Mouse (Mus musculus) liver, postnatal 0 days (tissue): ENCODE data around the gene Sox6. TPM values are rescaled to one million over a fixed set of nuclear protein-coding genes. Genes with fewer than 3 reads are reported as not detected.

Source experiments
- ATAC-seq: fragments of 200-750 bp; cut with Nextera tagmentation; 2 replicates; pipeline ENCODE4 v1.8.0; 2017; ENCODE audit warnings: mild to moderate bottlenecking, moderate library complexity
- DNase-seq: peaks from one replicate; pipeline ENCODE4 v3.0.0-alpha.2; 2016
- H3K27ac ChIP-seq: fragments of 300-500 bp; sonication (generic); 2 replicates; pipeline ENCODE4 v1.5.1; 2014; ENCODE audit warnings: antibody characterized with exemption, moderate library complexity, mild to moderate bottlenecking, low read depth
- H3K27me3 ChIP-seq: fragments of 300-500 bp; sonication (generic); 2 replicates; pipeline ENCODE4 v1.6.1; 2014; ENCODE audit warnings: low read length, control low read depth, mixed read lengths; ENCODE audit not compliant: insufficient read depth
- H3K36me3 ChIP-seq: fragments of 300-500 bp; sonication (generic); replicated peaks from 2 replicates; pipeline ENCODE4 v1.6.1; 2014; ENCODE audit warnings: mild to moderate bottlenecking, control low read depth, low read length, moderate library complexity, mixed read lengths; ENCODE audit not compliant: insufficient read depth
- H3K4me1 ChIP-seq: fragments of 300-500 bp; sonication (generic); 2 replicates; pipeline ENCODE4 v1.6.1; 2014; ENCODE audit warnings: antibody characterized with exemption, mild to moderate bottlenecking, control low read depth; ENCODE audit not compliant: insufficient read depth
- H3K4me2 ChIP-seq: fragments of 300-500 bp; sonication (generic); 2 replicates; pipeline ENCODE4 v1.6.1; 2014; ENCODE audit warnings: low read depth, mild to moderate bottlenecking, low read length, moderate library complexity, mixed read lengths
- H3K4me3 ChIP-seq: fragments of 300-500 bp; sonication (generic); 2 replicates; pipeline ENCODE4 v1.5.1; 2014; ENCODE audit warnings: low read depth, low read length
- H3K9ac ChIP-seq: fragments of 300-500 bp; sonication (generic); replicated peaks from 2 replicates; pipeline ENCODE4 v1.6.1; 2014; ENCODE audit warnings: mild to moderate bottlenecking, moderate library complexity
- H3K9me3 ChIP-seq: fragments of 300-500 bp; sonication (generic); 2 replicates; pipeline ENCODE4 v1.6.1; 2016; ENCODE audit warnings: mild to moderate bottlenecking, control low read depth, low read length, mixed read lengths
- CTCF ChIP-seq: sonication (generic); IDR thresholded peaks from 2 replicates; pipeline ENCODE4 v1.5.1; 2016; ENCODE audit warnings: antibody characterized with exemption, low read depth
- EP300 ChIP-seq: IDR thresholded peaks from 2 replicates; pipeline ENCODE4 v1.6.1; 2016; ENCODE audit warnings: antibody characterized with exemption, low read depth, mild to moderate bottlenecking
- WGBS: fragments of 180-500 bp; shearing (Covaris S2); extraction: QIAGEN DNeasy Blood & Tissue Kit; methylation state at CpG from one replicate; pipeline ENCODE4 v1.1.7; 2014; ENCODE audit not compliant: insufficient replicate concordance; 5-methylcytosine and 5-hydroxymethylcytosine counted together
- polyA plus RNA-seq: library from polyadenylated mRNA; unstranded; fragments of >200 nt; fragmentation: Nextera tagmentation; extraction: Ambion mirVana; gene quantifications from 2 replicates; pipeline ENCODE4 v1.2.1, GENCODE M21; 2015

The Sox6 gene
- polyA plus RNA-seq, 1 experiment from 2014 or later: 44.4 TPM

DNA sequence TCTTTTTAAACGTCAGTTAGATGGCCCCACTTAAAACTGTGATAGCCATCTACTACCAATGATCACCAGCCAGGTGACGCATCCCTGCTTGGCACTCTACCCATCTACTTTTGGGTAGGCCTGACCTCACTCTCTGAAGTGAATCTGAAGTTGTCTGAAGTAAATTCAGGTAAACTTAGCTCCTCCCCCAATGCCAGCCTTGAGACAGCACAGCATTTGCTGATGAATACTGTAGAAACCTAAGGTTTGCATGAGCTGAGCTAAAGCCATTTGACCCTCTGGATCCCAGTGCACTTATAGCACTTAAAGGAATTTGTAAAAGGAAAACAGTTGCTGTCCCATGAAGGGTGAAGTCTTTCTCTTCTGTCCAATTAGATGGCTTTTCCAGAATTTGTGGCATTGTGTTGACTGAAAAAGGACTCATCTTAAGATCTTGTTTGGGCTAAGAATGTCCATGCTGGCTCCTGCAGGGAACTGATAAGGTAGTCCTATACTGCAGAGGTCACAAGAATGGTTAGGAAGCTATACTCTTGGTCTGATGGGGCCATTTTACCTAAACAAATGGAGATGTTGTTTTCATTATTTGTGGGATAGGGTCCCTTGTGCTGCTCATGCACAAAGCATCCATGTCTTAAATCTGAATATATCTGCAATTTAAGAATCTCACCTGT, 50.4 kb downstream of the Sox6 start:
- H3K4me3 ChIP-seq: no peak overlapping the region
- DNase-seq (no peak), ATAC-seq (no peak)
- H3K27me3 ChIP-seq: no peaks in the 10 kb centered on the region
- H3K4me1 ChIP-seq: peaks cover 6% of the 10 kb centered on the region
- no peak overlapping the region for H3K4me2 ChIP-seq
- H3K9ac ChIP-seq: no peak overlapping the region
- no peaks in the 10 kb centered on the region for H3K9me3 ChIP-seq
- H3K27ac ChIP-seq: no peak overlapping the region
- WGBS: 75% methylated on average over 2 of the region's 2 CpGs
- no peaks in the 10 kb centered on the region for H3K36me3 ChIP-seq
- TF ChIP-seq EP300: peak; percentile 42; the same call in 1 of the 2 replicates
- TF ChIP-seq CTCF: no peak

DNA sequence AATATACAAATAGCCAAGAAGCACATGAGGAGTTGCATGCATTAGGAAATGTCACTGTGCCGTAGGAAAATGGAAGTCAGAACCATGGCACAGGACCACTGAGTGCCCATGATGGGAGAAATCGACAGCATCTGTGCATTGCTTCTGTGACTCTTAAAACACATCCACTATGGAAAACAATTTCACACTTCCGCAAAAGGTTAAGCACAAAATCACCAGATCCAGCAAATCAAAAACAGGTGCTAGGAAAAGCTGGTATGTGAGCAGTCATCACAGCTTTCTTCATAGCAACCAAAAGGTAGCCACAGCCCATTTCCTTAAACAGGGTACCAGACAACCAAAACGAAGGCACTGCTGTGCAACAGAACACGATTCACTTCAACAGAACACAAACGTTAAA, 52.9 kb downstream of the Sox6 start:
- TF ChIP-seq EP300 (no peak), CTCF (no peak)
- Histone ChIP-seq H3K4me3 (no peak overlapping the region), H3K27me3 (no peaks in the 10 kb centered on the region), H3K9me3 (no peaks in the 10 kb centered on the region), H3K36me3 (no peaks in the 10 kb centered on the region), H3K27ac (no peak overlapping the region), H3K4me2 (no peak overlapping the region), H3K9ac (no peak overlapping the region), H3K4me1 (peaks cover 8% of the 10 kb centered on the region)
- DNase-seq: no peak
- ATAC-seq: no peak
- 75% methylated on average over 6 of the region's 6 CpGs for WGBS

DNA sequence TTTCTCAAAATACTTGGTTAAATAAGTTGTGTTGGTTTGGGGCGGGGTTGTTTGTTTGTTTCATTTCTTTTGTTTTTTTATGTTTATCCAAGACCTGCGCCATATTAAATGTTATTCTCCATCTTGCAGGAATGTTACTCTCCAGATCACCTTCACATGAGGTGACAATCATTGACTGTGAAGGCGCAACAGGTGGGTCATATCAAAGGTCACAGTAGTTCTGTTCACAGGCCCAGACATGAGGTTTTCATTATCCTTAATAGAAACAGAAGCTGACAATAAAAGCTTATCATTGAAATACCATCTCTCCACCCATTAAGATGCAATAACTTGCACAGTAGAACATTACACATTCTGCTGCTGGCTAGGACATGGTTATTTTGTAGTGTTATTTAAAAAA, 54.5 kb downstream of the Sox6 start:
- Histone ChIP-seq H3K36me3 (no peaks in the 10 kb centered on the region), H3K9ac (no peak overlapping the region), H3K27me3 (no peaks in the 10 kb centered on the region), H3K4me1 (peaks cover 8% of the 10 kb centered on the region), H3K9me3 (no peaks in the 10 kb centered on the region), H3K4me2 (no peak overlapping the region), H3K27ac (no peak overlapping the region), H3K4me3 (no peak overlapping the region)
- DNase-seq: no peak
- no peak for TF ChIP-seq EP300
- TF ChIP-seq CTCF: no peak
- 86% methylated on average over 3 of the region's 3 CpGs for whole genome bisulfite sequencing
- no peak for ATAC-seq

DNA sequence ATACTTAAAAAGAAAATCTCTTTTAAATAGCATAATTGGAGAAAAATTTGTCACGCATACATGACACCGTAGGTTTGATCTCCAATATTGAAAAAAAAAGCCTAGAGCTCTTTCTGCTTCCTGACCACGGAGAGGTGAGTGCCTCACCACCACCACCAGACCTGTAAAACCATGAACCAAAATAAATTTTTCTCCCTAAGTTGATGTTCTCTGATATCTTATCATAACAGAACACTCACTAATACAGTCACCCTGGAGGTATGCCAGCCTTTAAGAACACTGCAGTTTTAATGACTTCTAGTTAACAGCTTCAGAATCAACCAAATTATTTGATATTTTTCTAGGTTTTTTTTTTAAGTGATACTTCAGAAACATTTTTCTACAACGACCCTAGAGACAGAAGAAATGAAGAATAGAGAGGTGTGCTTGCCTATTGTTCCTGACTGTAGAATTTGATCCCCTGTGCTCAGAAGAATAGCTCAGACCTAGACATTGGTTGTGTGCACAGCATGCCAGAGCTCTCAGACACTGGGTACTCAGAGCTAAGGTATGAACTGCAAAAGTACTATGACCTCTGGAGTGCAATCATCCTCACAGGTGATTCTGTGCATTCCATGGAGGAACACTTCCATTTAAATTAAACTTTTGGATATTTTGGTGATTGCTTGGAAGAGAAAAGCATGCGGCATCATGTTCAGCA, 58.6 kb downstream of the Sox6 start:
- Histone ChIP-seq H3K4me2 (peak overlapping the region; percentile 16; the same call in 1 of the 2 replicates), H3K27ac (0 out of 2 replicates have a peak overlapping the region, but pooled peaks have one; percentile 14)

DNA sequence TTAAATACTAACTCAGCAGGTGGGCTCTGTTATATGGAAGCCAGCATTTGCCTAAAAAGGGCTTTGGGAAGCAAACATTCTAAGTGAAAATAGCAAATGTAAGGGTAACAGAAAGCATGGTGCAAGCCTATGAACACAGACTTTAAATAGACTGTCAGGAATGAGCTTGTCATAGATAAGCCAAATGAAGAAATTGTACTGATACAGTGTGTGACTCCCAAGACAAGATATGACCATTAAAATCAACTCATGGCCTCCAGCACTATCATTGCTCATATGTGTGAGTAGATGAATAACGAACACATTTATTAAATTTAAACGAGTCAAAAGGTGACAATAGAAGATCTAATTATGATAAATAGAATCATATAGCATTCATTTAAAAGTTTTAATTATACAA, 64.1 kb downstream of the Sox6 start:
- DNase-seq: no peak
- Histone ChIP-seq H3K9ac (no peak overlapping the region), H3K27ac (no peak overlapping the region), H3K9me3 (no peaks in the 10 kb centered on the region), H3K4me3 (no peak overlapping the region), H3K27me3 (no peaks in the 10 kb centered on the region), H3K4me1 (no peaks in the 10 kb centered on the region), H3K36me3 (no peaks in the 10 kb centered on the region), H3K4me2 (no peak overlapping the region)
- TF ChIP-seq CTCF: no peak
- TF ChIP-seq EP300: no peak
- 66% methylated on average over 2 of the region's 2 CpGs for WGBS
- no peak for ATAC-seq

More for the DNA sequence above, 58.6 kb downstream of the Sox6 start:
- WGBS: 65% methylated on average over 5 of the region's 5 CpGs
- H3K4me1 ChIP-seq: peaks cover 3% of the 10 kb centered on the region; the same call in 1 of the 2 replicates
- no peaks in the 10 kb centered on the region for H3K9me3 ChIP-seq
- H3K36me3 ChIP-seq: no peaks in the 10 kb centered on the region
- H3K4me3 ChIP-seq: no peak overlapping the region
- no peak overlapping the region for H3K9ac ChIP-seq
- H3K27me3 ChIP-seq: no peaks in the 10 kb centered on the region
- TF ChIP-seq EP300: peak; percentile 92
- no peak for TF ChIP-seq CTCF
- ATAC-seq: peak; percentile 62
- no peak for DNase-seq

DNA sequence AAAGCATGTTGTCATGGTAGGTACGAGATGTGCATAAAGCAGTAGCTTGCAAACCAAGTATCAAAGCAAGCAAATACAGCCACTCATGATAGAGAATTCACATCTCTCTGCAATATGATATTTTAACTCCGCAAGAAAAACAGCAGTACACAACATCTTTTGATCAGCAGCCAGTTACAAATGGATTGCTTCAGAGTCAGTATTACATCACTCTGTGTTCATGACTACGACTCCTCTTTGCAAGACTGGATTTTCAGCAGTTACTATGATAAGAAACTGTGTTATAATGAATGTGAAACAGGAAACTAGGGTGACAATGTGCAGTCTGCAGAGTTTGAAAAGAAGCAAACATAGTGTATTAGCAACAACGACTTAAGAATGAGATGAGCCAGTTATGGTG, 71.4 kb downstream of the Sox6 start:
- no peak overlapping the region for H3K27ac ChIP-seq
- no peaks in the 10 kb centered on the region for H3K27me3 ChIP-seq
- no peaks in the 10 kb centered on the region for H3K36me3 ChIP-seq
- DNase-seq: no peak
- no peak overlapping the region for H3K9ac ChIP-seq
- 63% methylated on average over 4 of the region's 4 CpGs for WGBS
- TF ChIP-seq CTCF: no peak
- TF ChIP-seq EP300: no peak
- H3K4me3 ChIP-seq: no peak overlapping the region
- ATAC-seq: no peak
- H3K4me2 ChIP-seq: no peak overlapping the region
- H3K9me3 ChIP-seq: no peaks in the 10 kb centered on the region
- no peaks in the 10 kb centered on the region for H3K4me1 ChIP-seq
